Mouse (Mus musculus): ENCODE results near the gene Lamb3.

- TF ChIP-seq POLR2A (IDR thresholded peaks at IDR 0.05; ENCODE audit: low read depth, low read length) (no peak), CTCF (IDR thresholded peaks at IDR 0.05; ENCODE audit: extremely low read depth, insufficient read depth, insufficient read length, insufficient replicate concordance) (no peak)
Observed at GRCm38 (mm10) chr1:193368055-193368454, 160.6 kb downstream of the Lamb3 start.

Measured in spleen, adult 2 months (tissue).